Mouse (Mus musculus): Measurements from ENCODE around the gene Gnb1l.

Gnb1l gene

GRCm38 (mm10) chr16:18498558-18498990 is at the start of gene Gnb1l, which contains the start of gene Rtl10:
TSS of gene Gnb1l (plus strand) at chr16:18498713.
TSS of gene Rtl10 (plus strand) at chr16:18498901.
- peak; percentile 93 for DNase-seq (ENCODE audit: low spot score)

GRCm38 (mm10) chr16:18449005-18449404 is 49.5 kb upstream of the Gnb1l start:
- no peak for DNase-seq (ENCODE audit: low spot score)

GRCm38 (mm10) chr16:18451486-18452181 is 46.9 kb upstream of the Gnb1l start:
- no peak for DNase-seq (ENCODE audit: low spot score)

GRCm38 (mm10) chr16:18452361-18452862 is 46.1 kb upstream of the Gnb1l start:
- no peak for DNase-seq (ENCODE audit: low spot score)

- no peak for DNase-seq (ENCODE audit: low spot score)
Observed at GRCm38 (mm10) chr16:18453846-18454245, 44.7 kb upstream of the Gnb1l start.

- no peak for DNase-seq (ENCODE audit: low spot score)
Observed at GRCm38 (mm10) chr16:18455407-18455806, 43.1 kb upstream of the Gnb1l start.

GRCm38 (mm10) chr16:18458661-18459060 is 39.9 kb upstream of the Gnb1l start:
- no peak for DNase-seq (ENCODE audit: low spot score)

GRCm38 (mm10) chr16:18459335-18459954 is 39.1 kb upstream of the Gnb1l start:
- no peak for DNase-seq (ENCODE audit: low spot score)

- DNase-seq (ENCODE audit: low spot score) = no peak
Observed at GRCm38 (mm10) chr16:18459955-18460370, 38.5 kb upstream of the Gnb1l start.

- no peak for DNase-seq (ENCODE audit: low spot score)
Observed at GRCm38 (mm10) chr16:18460826-18461225, 37.7 kb upstream of the Gnb1l start.

- no peak for DNase-seq (ENCODE audit: low spot score)
Observed at GRCm38 (mm10) chr16:18462031-18462430, 36.5 kb upstream of the Gnb1l start.

- no peak for DNase-seq (ENCODE audit: low spot score)
Observed at GRCm38 (mm10) chr16:18462598-18462997, 35.9 kb upstream of the Gnb1l start.

GRCm38 (mm10) chr16:18464271-18464670 is 34.2 kb upstream of the Gnb1l start:
- no peak for DNase-seq (ENCODE audit: low spot score)

- DNase-seq (ENCODE audit: low spot score) = no peak
Observed at GRCm38 (mm10) chr16:18470829-18471228, 27.7 kb upstream of the Gnb1l start.

- DNase-seq (ENCODE audit: low spot score) = no peak
Observed at GRCm38 (mm10) chr16:18471381-18471955, 27.0 kb upstream of the Gnb1l start.

GRCm38 (mm10) chr16:18471976-18472375 is 26.5 kb upstream of the Gnb1l start:
- no peak for DNase-seq (ENCODE audit: low spot score)

GRCm38 (mm10) chr16:18472416-18472815 is 26.1 kb upstream of the Gnb1l start:
- DNase-seq (ENCODE audit: low spot score) = no peak

GRCm38 (mm10) chr16:18472976-18473375 is 25.5 kb upstream of the Gnb1l start:
- no peak for DNase-seq (ENCODE audit: low spot score)

- DNase-seq (ENCODE audit: low spot score) = no peak
Observed at GRCm38 (mm10) chr16:18474021-18474420, 24.5 kb upstream of the Gnb1l start.

- no peak for DNase-seq (ENCODE audit: low spot score)
Observed at GRCm38 (mm10) chr16:18477996-18478395, 20.5 kb upstream of the Gnb1l start.

- no peak for DNase-seq (ENCODE audit: low spot score)
Observed at GRCm38 (mm10) chr16:18479667-18480066, 18.8 kb upstream of the Gnb1l start.

- peak; percentile 11 for DNase-seq (ENCODE audit: low spot score)
Observed at GRCm38 (mm10) chr16:18480933-18481485, 17.5 kb upstream of the Gnb1l start.

GRCm38 (mm10) chr16:18482431-18482830 is 16.1 kb upstream of the Gnb1l start:
- DNase-seq (ENCODE audit: low spot score) = no peak
